Mouse (Mus musculus) C2C12 (cell line): ENCODE results near the gene Hsbp1.

Experiments used
- CEBPB ChIP-seq: IDR thresholded peaks from one replicate; pipeline ENCODE4 v1.6.1; 2011; ENCODE audit warnings: low read depth, mild to moderate bottlenecking, control low read depth, moderate library complexity
- CTCF ChIP-seq: IDR thresholded peaks from one replicate; pipeline ENCODE4 v1.5.1; 2011; ENCODE audit not compliant: control insufficient read depth, insufficient read depth, insufficient read length
- FOSL1 ChIP-seq: IDR thresholded peaks from one replicate; pipeline ENCODE4 v1.8.0; 2011; ENCODE audit warnings: mild to moderate bottlenecking, low read length; ENCODE audit not compliant: poor library complexity, insufficient read depth, severe bottlenecking
- MAX ChIP-seq: IDR thresholded peaks from one replicate; pipeline ENCODE4 v1.6.1; 2011; ENCODE audit warnings: mild to moderate bottlenecking, control low read depth
- MYOD1 ChIP-seq: IDR thresholded peaks from one replicate; pipeline ENCODE4 v1.6.1; 2011; ENCODE audit warnings: low read depth; ENCODE audit not compliant: control insufficient read depth, insufficient read length
- MYOG ChIP-seq: IDR thresholded peaks from one replicate; pipeline ENCODE4 v1.6.1; 2011; ENCODE audit not compliant: control insufficient read depth, insufficient read length; ENCODE audit errors: extremely low read depth

GRCm38 (mm10) chr8:119358836-119359235 lies 14.5 kb downstream of the Hsbp1 start:
- peak; percentile 91 for TF ChIP-seq CTCF
- TF ChIP-seq MAX = no peak
- no peak for TF ChIP-seq CEBPB
- no peak for TF ChIP-seq MYOD1
- TF ChIP-seq MYOG = no peak
- TF ChIP-seq FOSL1 = no peak
